Mouse (Mus musculus): Measurements from ENCODE around the gene Pid1. TPM values are rescaled to one million over a fixed set of nuclear protein-coding genes. Genes with fewer than 3 reads are reported as not detected.
A peak's percentile ranks its signal among the peaks of the same experiment; 100 is the strongest.

The Pid1 gene
- polyA plus RNA-seq, 1 experiment from 2014 or later = 49.9 TPM

- H3K4me3 ChIP-seq (replicated peaks) = peak overlapping the region; percentile 63
- H3K4me1 ChIP-seq = peaks cover 23% of the 10 kb centered on the region
- 0 out of 2 replicates have a peak overlapping the region, but pooled peaks have one; percentile 32 for H3K27ac ChIP-seq
- 2% methylated on average over 52 of the region's 53 CpGs for WGBS
- peak; percentile 89 for ATAC-seq (ENCODE audit: low FRiP score)
- H3K36me3 ChIP-seq (replicated peaks) = no peaks in the 10 kb centered on the region
- H3K4me2 ChIP-seq = peak overlapping the region; percentile 75
- no peaks in the 10 kb centered on the region for H3K9me3 ChIP-seq
- H3K9ac ChIP-seq = peak overlapping the region; percentile 68
- peaks cover 4% of the 10 kb centered on the region for H3K27me3 ChIP-seq
These were observed 79.5 kb downstream of the Pid1 start for GRCm38 (mm10) chr1:84284293-84285068.

GRCm38 (mm10) chr1:84283119-84283518 lies 80.9 kb downstream of the Pid1 start:
- H3K36me3 ChIP-seq (replicated peaks) = no peaks in the 10 kb centered on the region
- WGBS = 8% methylated on average over 2 of the region's 2 CpGs
- no peak for ATAC-seq (ENCODE audit: low FRiP score)
- no peak overlapping the region for H3K27ac ChIP-seq
- H3K4me1 ChIP-seq = peaks cover 23% of the 10 kb centered on the region
- H3K4me2 ChIP-seq = peak overlapping the region; percentile 75
- H3K9me3 ChIP-seq = no peaks in the 10 kb centered on the region
- H3K4me3 ChIP-seq (replicated peaks) = peak overlapping the region; percentile 63
- H3K27me3 ChIP-seq = peaks cover 4% of the 10 kb centered on the region
- H3K9ac ChIP-seq = peak overlapping the region; percentile 68; the same call in 1 of the 2 replicates

GRCm38 (mm10) chr1:84280171-84280570 lies 83.8 kb downstream of the Pid1 start:
- H3K27ac ChIP-seq = no peak overlapping the region
- peaks cover 18% of the 10 kb centered on the region; the same call in 1 of the 2 replicates for H3K4me1 ChIP-seq
- H3K36me3 ChIP-seq (replicated peaks) = no peaks in the 10 kb centered on the region
- WGBS = 82% methylated on average over 3 of the region's 3 CpGs
- H3K9me3 ChIP-seq = no peaks in the 10 kb centered on the region
- no peak for ATAC-seq (ENCODE audit: low FRiP score)
- no peak overlapping the region for H3K9ac ChIP-seq
- no peak overlapping the region for H3K4me3 ChIP-seq (replicated peaks)
- H3K27me3 ChIP-seq = peaks cover 4% of the 10 kb centered on the region
- no peak overlapping the region for H3K4me2 ChIP-seq

- WGBS = 84% methylated on average over 7 of the region's 7 CpGs
- Histone ChIP-seq H3K9me3 (no peaks in the 10 kb centered on the region), H3K4me2 (no peak overlapping the region), H3K4me3 (replicated peaks) (no peak overlapping the region), H3K36me3 (replicated peaks) (no peaks in the 10 kb centered on the region), H3K27me3 (0 out of 2 replicates have a peak, but pooled peaks cover 4% of the 10 kb centered on the region), H3K27ac (no peak overlapping the region), H3K9ac (no peak overlapping the region), H3K4me1 (peaks cover 14% of the 10 kb centered on the region; the same call in 1 of the 2 replicates)
- no peak for ATAC-seq (ENCODE audit: low FRiP score)
These were observed 85.4 kb downstream of the Pid1 start for GRCm38 (mm10) chr1:84278359-84279255.

GRCm38 (mm10) chr1:84272951-84273350 lies 91.0 kb downstream of the Pid1 start:
- Histone ChIP-seq H3K4me3 (replicated peaks) (no peak overlapping the region), H3K4me2 (no peak overlapping the region), H3K36me3 (replicated peaks) (no peaks in the 10 kb centered on the region), H3K9ac (no peak overlapping the region), H3K4me1 (no peaks in the 10 kb centered on the region), H3K9me3 (no peaks in the 10 kb centered on the region), H3K27me3 (no peaks in the 10 kb centered on the region), H3K27ac (no peak overlapping the region)
- ATAC-seq (ENCODE audit: low FRiP score) = no peak
- 84% methylated on average over 4 of the region's 4 CpGs for WGBS

- Histone ChIP-seq H3K4me1 (no peaks in the 10 kb centered on the region), H3K4me3 (replicated peaks) (no peak overlapping the region), H3K36me3 (replicated peaks) (no peaks in the 10 kb centered on the region), H3K27me3 (no peaks in the 10 kb centered on the region), H3K27ac (no peak overlapping the region), H3K4me2 (no peak overlapping the region), H3K9me3 (no peaks in the 10 kb centered on the region), H3K9ac (no peak overlapping the region)
- no peak for ATAC-seq (ENCODE audit: low FRiP score)
- WGBS = 88% methylated on average over 2 of the region's 2 CpGs
These were observed 92.2 kb downstream of the Pid1 start for GRCm38 (mm10) chr1:84271712-84272200.

- Histone ChIP-seq H3K4me1 (no peaks in the 10 kb centered on the region), H3K9ac (no peak overlapping the region), H3K9me3 (no peaks in the 10 kb centered on the region), H3K4me2 (no peak overlapping the region), H3K27me3 (no peaks in the 10 kb centered on the region), H3K27ac (no peak overlapping the region), H3K36me3 (replicated peaks) (no peaks in the 10 kb centered on the region), H3K4me3 (replicated peaks) (no peak overlapping the region)
- ATAC-seq (ENCODE audit: low FRiP score) = no peak
- 95% methylated on average over 2 of the region's 2 CpGs for WGBS
These were observed 106.3 kb downstream of the Pid1 start for GRCm38 (mm10) chr1:84257656-84258055.

GRCm38 (mm10) chr1:84254361-84254760 lies 109.6 kb downstream of the Pid1 start:
- WGBS = 81% methylated on average over 5 of the region's 5 CpGs
- ATAC-seq (ENCODE audit: low FRiP score) = no peak
- H3K36me3 ChIP-seq (replicated peaks) = no peaks in the 10 kb centered on the region
- H3K27me3 ChIP-seq = no peaks in the 10 kb centered on the region
- H3K27ac ChIP-seq = no peak overlapping the region
- H3K4me2 ChIP-seq = no peak overlapping the region
- H3K9me3 ChIP-seq = no peaks in the 10 kb centered on the region
- H3K4me3 ChIP-seq (replicated peaks) = no peak overlapping the region
- no peak overlapping the region for H3K9ac ChIP-seq
- peaks cover 9% of the 10 kb centered on the region; the same call in 1 of the 2 replicates for H3K4me1 ChIP-seq

GRCm38 (mm10) chr1:84253838-84254237 lies 110.1 kb downstream of the Pid1 start:
- Histone ChIP-seq H3K36me3 (replicated peaks) (no peaks in the 10 kb centered on the region), H3K4me3 (replicated peaks) (no peak overlapping the region), H3K27me3 (no peaks in the 10 kb centered on the region), H3K4me2 (no peak overlapping the region), H3K27ac (no peak overlapping the region), H3K4me1 (peaks cover 11% of the 10 kb centered on the region; the same call in 1 of the 2 replicates), H3K9ac (no peak overlapping the region), H3K9me3 (no peaks in the 10 kb centered on the region)
- 65% methylated on average over 3 of the region's 3 CpGs for WGBS
- ATAC-seq (ENCODE audit: low FRiP score) = no peak

- Histone ChIP-seq H3K27ac (no peak overlapping the region), H3K27me3 (no peaks in the 10 kb centered on the region), H3K36me3 (replicated peaks) (no peaks in the 10 kb centered on the region), H3K4me2 (no peak overlapping the region), H3K4me3 (replicated peaks) (no peak overlapping the region), H3K9ac (no peak overlapping the region), H3K4me1 (peaks cover 11% of the 10 kb centered on the region; the same call in 1 of the 2 replicates), H3K9me3 (no peaks in the 10 kb centered on the region)
- 50% methylated on average over 1 of the region's 1 CpGs for WGBS
- ATAC-seq (ENCODE audit: low FRiP score) = no peak
These were observed 112.8 kb downstream of the Pid1 start for GRCm38 (mm10) chr1:84251205-84251604.

- Histone ChIP-seq H3K9me3 (no peaks in the 10 kb centered on the region), H3K4me3 (replicated peaks) (no peak overlapping the region), H3K4me1 (peaks cover 11% of the 10 kb centered on the region; the same call in 1 of the 2 replicates), H3K9ac (no peak overlapping the region), H3K4me2 (no peak overlapping the region), H3K27ac (no peak overlapping the region), H3K27me3 (no peaks in the 10 kb centered on the region), H3K36me3 (replicated peaks) (no peaks in the 10 kb centered on the region)
- ATAC-seq (ENCODE audit: low FRiP score) = no peak
- 92% methylated on average over 1 of the region's 1 CpGs for WGBS
These were observed 113.2 kb downstream of the Pid1 start for GRCm38 (mm10) chr1:84250770-84251169.

GRCm38 (mm10) chr1:84249772-84250338 lies 114.1 kb downstream of the Pid1 start:
- WGBS = 47% methylated on average over 6 of the region's 6 CpGs
- Histone ChIP-seq H3K4me2 (no peak overlapping the region), H3K27ac (0 out of 2 replicates have a peak overlapping the region, but pooled peaks have one; percentile 5), H3K4me1 (peaks cover 11% of the 10 kb centered on the region; the same call in 1 of the 2 replicates), H3K36me3 (replicated peaks) (no peaks in the 10 kb centered on the region), H3K9ac (no peak overlapping the region), H3K27me3 (no peaks in the 10 kb centered on the region), H3K9me3 (no peaks in the 10 kb centered on the region), H3K4me3 (replicated peaks) (no peak overlapping the region)
- ATAC-seq (ENCODE audit: low FRiP score) = no peak

All from forebrain, embryonic 12.5 days (tissue).